ENCODE assay signal across 20 mouse cellular contexts in the genomic region with DNA sequence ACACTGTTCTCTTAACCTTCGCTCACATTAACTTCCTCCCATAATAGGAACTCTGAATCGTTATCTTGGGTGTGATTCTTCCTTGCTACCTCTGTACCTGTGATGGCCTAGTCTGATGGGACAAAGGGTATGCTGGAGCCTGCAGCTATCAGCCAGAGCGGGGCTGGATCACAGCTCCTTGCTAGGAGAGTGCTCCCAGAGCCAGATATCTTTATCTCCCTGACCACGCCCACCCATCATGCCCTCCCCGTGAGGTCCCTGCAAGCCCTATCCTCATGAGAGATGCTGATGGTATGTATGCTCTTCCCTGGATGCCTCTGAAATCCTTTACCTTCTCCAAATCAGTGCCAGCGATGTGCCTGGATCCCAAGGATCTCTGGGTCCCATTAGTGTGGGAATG. TPM values are rescaled to one million over a fixed set of nuclear protein-coding genes. Genes with fewer than 3 reads are reported as not detected.
A peak's percentile ranks its signal among the peaks of the same experiment; 100 is the strongest.
DNase-seq lines count a peak whose midpoint lies in the region; ATAC-seq and TF ChIP-seq lines count a peak whose summit lies in the region.
"Had no signal": no experiment of that assay in that cellular context is flagged by ENCODE, and none has a peak within 500 bp of the region (broad histone marks: within the 10 kb centered on the region; RNA-seq: fewer than 3 reads in every experiment).

No protein-coding gene starts in this region.

- no peak overlapping the region for H3K27ac ChIP-seq in heart, embryonic 12.5 days (ENCODE audit: poor library complexity, severe bottlenecking)
- H3K27ac ChIP-seq in liver, embryonic 12.5 days: no peak overlapping the region
- H3K27ac ChIP-seq in small intestine, adult 2 months (ENCODE audit: insufficient read depth, low read depth, low read length): peak overlapping the region; percentile 69
- no peak overlapping the region for H3K27ac ChIP-seq in hindbrain, embryonic 10.5 days
- H3K27ac ChIP-seq: forebrain, embryonic 12.5 days; layer of hippocampus, adult 2 months; left cerebral cortex, adult 2 months; macrophage; neural tube, embryonic 15.5 days had no signal

- WGBS in heart, embryonic 12.5 days: 44% methylated on average over 6 of the region's 6 CpGs
- WGBS in liver, embryonic 12.5 days (ENCODE audit: insufficient replicate concordance): 33% methylated on average over 6 of the region's 6 CpGs
- WGBS in small intestine, adult 2 months: 35% methylated on average over 6 of the region's 6 CpGs
- 64% methylated on average over 6 of the region's 6 CpGs for WGBS in hindbrain, embryonic 10.5 days

- H3K9ac ChIP-seq in heart, embryonic 12.5 days: no peak overlapping the region
- no peak overlapping the region for H3K9ac ChIP-seq in liver, embryonic 12.5 days
- H3K9ac ChIP-seq: forebrain, embryonic 12.5 days; lung, embryonic 14.5 days; neural tube, embryonic 15.5 days had no signal

- DNase-seq in heart, postnatal 10 days: no peak
- DNase-seq in c-Kit-positive CD71-positive TER-119-negative erythroid progenitor cells, embryonic 14.5 days (ENCODE audit: low read depth): peak; percentile 66
- DNase-seq in hindbrain, embryonic 10.5 days (ENCODE audit: low spot score): no peak
- no peak for DNase-seq in right cerebral cortex, postnatal 36 days (ENCODE audit: low spot score in 2 of 2)
- DNase-seq: adrenal gland, postnatal 14 days; cerebellum, postnatal 10 days; heart, postnatal 4 days; lung, embryonic 14.5 days; midbrain, embryonic 14.5 days; thymus, postnatal 25 days had no signal

- no peak overlapping the region for H3K4me2 ChIP-seq in heart, embryonic 12.5 days
- H3K4me2 ChIP-seq in liver, embryonic 12.5 days: peak overlapping the region; percentile 21
- H3K4me2 ChIP-seq: forebrain, embryonic 12.5 days; heart, embryonic 11.5 days; lung, embryonic 14.5 days; neural tube, embryonic 15.5 days had no signal

- H3K27me3 ChIP-seq in heart, embryonic 12.5 days (replicated peaks): no peaks in the 10 kb centered on the region
- no peaks in the 10 kb centered on the region for H3K27me3 ChIP-seq in liver, embryonic 12.5 days (replicated peaks)
- H3K27me3 ChIP-seq in small intestine, adult 2 months (ENCODE audit: control insufficient read depth, insufficient read depth, low read length): no peaks in the 10 kb centered on the region
- no peaks in the 10 kb centered on the region for H3K27me3 ChIP-seq in hindbrain, embryonic 10.5 days (ENCODE audit: insufficient read depth, poor library complexity, severe bottlenecking)
- H3K27me3 ChIP-seq: forebrain, embryonic 12.5 days; neural tube, embryonic 15.5 days had no signal

- peaks cover 6% of the 10 kb centered on the region; the same call in 1 of the 2 replicates for H3K36me3 ChIP-seq in heart, embryonic 12.5 days
- H3K36me3 ChIP-seq in liver, embryonic 12.5 days: peaks cover 31% of the 10 kb centered on the region
- peaks cover 22% of the 10 kb centered on the region for H3K36me3 ChIP-seq in small intestine, adult 2 months (ENCODE audit: control insufficient read depth, insufficient read depth, low read length)
- peaks cover 13% of the 10 kb centered on the region for H3K36me3 ChIP-seq in hindbrain, embryonic 10.5 days

- H3K9me3 ChIP-seq in heart, embryonic 12.5 days (replicated peaks): 0 out of 2 replicates have a peak, but pooled peaks cover 5% of the 10 kb centered on the region
- no peaks in the 10 kb centered on the region for H3K9me3 ChIP-seq in liver, embryonic 12.5 days (replicated peaks)
- no peaks in the 10 kb centered on the region for H3K9me3 ChIP-seq in hindbrain, embryonic 10.5 days
- H3K9me3 ChIP-seq: forebrain, embryonic 12.5 days; neural tube, embryonic 15.5 days had no signal

- no peak overlapping the region for H3K4me3 ChIP-seq in heart, embryonic 12.5 days
- no peak overlapping the region for H3K4me3 ChIP-seq in liver, embryonic 12.5 days
- no peak overlapping the region for H3K4me3 ChIP-seq in small intestine, adult 2 months (ENCODE audit: low read depth, low read length)
- H3K4me3 ChIP-seq in hindbrain, embryonic 10.5 days: no peak overlapping the region
- H3K4me3 ChIP-seq: forebrain, embryonic 12.5 days; layer of hippocampus, adult 2 months; left cerebral cortex, adult 2 months; myocyte; neural tube, embryonic 15.5 days had no signal

- peaks cover 17% of the 10 kb centered on the region for H3K4me1 ChIP-seq in heart, embryonic 12.5 days (replicated peaks)
- peaks cover 59% of the 10 kb centered on the region for H3K4me1 ChIP-seq in liver, embryonic 12.5 days
- peaks cover 40% of the 10 kb centered on the region for H3K4me1 ChIP-seq in small intestine, adult 2 months (ENCODE audit: control insufficient read depth, insufficient read depth, insufficient read length, low read length)
- H3K4me1 ChIP-seq in hindbrain, embryonic 10.5 days (replicated peaks): peaks cover 14% of the 10 kb centered on the region
- H3K4me1 ChIP-seq: forebrain, embryonic 12.5 days; neural tube, embryonic 15.5 days had no signal

- intact Hi-C loops in heart, postnatal 10 days (cut with DNase I): loop anchor here (5.0 kb wide), 1 partner anchor 93 kb away; no protein-coding TSS in a partner anchor

- no peak for TF ChIP-seq POLR2A in small intestine, adult 2 months (IDR thresholded peaks at IDR 0.05; ENCODE audit: low read depth, low read length)

- TF ChIP-seq CTCF in small intestine, adult 2 months (IDR thresholded peaks at IDR 0.05; ENCODE audit: extremely low read depth, insufficient read length, insufficient replicate concordance, low read depth, low read length): no peak

- peak; percentile 27; the same call in 1 of the 2 replicates for ATAC-seq in heart, embryonic 12.5 days (ENCODE audit: insufficient number of reproducible peaks, low FRiP score)
- peak; percentile 95 for ATAC-seq in liver, embryonic 12.5 days

RNA-seq across cellular contexts. Expression of gene Max, which starts 31.8 kb away (rescaled TPM):
- polyA plus RNA-seq in heart, embryonic 12.5 days (2016; fragmentation: Nextera tagmentation; extraction: Ambion mirVana): 8.2 and 8.9 TPM in 2 replicates
- total RNA-seq in heart, postnatal 10 days (2021): 10 to 100 TPM; 43.6 to 61.0 TPM
- 10.7 and 12.6 TPM in 2 replicates for polyA plus RNA-seq in liver, embryonic 12.5 days (2016; fragmentation: Nextera tagmentation; extraction: Ambion mirVana)
- 34.6 and 99.1 TPM in 2 replicates for polyA plus RNA-seq in small intestine, adult 2 months (2012; rRNA removed)
- 11.4 and 17.1 TPM in 2 replicates for polyA plus RNA-seq in hindbrain, embryonic 10.5 days (2016; fragmentation: Nextera tagmentation; extraction: Ambion mirVana)
